Mouse (Mus musculus): ENCODE measurements around the gene Atp8b5. TPM values are rescaled to one million over a fixed set of nuclear protein-coding genes. Genes with fewer than 3 reads are reported as not detected.

Atp8b5 gene
- not detected for polyA plus RNA-seq (2017; shearing (Covaris generic))

DNA sequence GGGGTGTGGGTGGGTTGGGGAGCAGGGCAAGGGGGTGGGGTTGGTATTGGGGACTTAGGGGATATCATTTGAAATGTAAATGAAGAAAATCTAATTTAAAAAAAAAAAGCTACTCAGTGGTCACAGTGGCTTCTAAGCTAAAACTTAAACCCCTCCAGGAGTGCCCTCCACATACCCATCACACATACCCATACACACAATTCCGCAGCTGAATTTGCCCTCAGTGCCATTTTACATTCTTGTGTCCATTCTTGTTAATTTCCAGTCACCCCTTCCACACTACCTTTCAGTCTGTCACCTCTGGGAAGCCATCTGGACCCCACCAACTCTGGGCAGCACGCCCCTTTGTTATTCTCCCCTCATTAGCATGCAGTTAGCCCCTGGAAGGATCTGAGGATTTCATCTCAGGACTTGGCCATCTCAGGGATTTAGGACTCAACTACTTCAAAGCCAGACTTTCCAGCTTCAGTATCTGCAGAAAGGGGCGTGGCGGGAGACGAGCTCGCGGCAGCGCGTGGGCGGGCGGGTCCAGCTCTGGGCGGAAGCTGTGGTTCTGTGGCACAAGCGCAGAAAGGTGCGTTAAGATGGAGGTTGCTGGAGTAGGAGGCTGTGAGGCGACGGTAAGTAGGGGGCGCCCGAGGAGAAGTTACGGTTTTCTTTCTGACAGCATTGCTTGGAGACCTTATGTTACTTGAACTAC is at the start of gene Atp8b5:
Gene Atp8b5, plus strand, starts transcription at position 537 of the 700 bp plus-strand sequence.
- ATAC-seq, result no peak

DNA sequence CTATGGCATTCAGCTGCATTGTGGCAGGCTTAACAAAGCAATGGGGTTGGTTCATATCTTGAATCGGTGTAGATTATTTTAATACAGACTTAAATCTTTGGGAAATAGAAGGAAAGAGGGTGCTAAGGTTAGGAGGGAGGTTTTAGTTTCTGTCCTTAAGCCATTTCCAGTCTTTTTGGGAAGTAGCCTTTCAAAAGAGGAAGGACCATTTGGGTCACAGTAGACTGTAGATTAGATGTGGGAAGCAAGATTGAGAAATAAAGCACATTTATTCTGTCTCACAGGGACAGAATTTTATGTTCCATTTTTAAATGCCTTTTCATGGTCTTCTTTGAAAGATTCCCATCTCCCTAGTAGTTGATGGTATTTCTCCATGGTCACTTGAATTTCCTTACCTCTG is 49.0 kb upstream of the Atp8b5 start:
- no peak for ATAC-seq

DNA sequence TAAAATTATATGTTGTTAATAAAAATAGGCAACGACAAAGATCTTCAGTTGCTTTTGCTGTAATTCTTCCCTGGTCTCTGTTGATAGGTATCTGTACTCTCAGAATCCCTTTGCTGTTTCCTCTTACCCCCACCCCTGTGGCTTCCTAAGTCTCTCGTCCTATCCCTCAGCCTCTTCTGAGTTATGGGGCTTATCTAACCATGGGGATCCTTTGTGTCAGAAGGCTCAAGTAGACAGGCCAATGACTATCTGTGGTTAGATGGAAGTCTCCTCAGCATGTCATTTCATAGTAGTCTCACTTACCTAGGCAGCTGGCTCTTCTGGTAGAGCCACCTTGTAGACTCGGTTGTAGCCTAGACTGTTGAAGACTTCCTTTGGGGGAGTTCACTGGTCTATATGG is 35.1 kb upstream of the Atp8b5 start:
- ATAC-seq, result no peak

DNA sequence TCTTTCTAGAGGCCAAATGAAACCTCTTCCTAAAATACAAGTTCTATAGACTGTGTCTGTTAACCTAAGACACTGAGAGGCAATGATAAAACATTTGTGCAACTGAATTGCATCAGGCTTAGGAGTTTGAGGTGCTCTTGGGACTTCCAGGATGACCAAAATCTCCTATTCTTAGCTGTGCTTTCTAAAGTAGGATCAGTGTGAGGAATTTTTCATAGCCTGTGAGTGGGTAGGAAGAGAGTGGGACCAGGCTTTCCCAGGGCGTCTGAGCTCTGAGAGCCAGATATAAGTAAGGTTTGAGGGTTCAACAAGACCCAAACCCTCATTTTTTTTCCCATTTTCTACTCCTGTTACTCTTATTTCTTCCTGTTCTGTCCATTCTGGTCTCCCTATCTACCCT is 34.0 kb upstream of the Atp8b5 start:
- ATAC-seq, result no peak

DNA sequence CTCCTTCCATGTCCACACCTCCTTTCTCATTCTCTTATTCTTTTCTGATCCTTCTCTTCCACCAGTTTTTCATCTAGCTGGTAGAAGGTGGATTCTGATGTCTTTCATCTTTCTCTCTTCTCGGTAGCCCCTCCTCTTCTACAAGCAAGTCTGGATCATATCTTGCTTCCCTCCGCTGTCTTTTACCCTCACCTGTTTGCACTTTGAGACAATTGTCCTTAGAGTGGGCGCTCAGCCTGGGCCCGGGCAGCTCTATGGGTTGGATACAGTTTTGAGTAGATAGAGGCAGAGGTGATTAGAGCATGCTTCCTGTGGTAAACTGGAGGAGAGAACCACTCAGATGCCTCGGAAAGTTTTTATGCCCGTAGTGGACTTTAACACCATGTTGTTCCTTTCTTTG is 33.5 kb upstream of the Atp8b5 start:
- no peak for ATAC-seq

DNA sequence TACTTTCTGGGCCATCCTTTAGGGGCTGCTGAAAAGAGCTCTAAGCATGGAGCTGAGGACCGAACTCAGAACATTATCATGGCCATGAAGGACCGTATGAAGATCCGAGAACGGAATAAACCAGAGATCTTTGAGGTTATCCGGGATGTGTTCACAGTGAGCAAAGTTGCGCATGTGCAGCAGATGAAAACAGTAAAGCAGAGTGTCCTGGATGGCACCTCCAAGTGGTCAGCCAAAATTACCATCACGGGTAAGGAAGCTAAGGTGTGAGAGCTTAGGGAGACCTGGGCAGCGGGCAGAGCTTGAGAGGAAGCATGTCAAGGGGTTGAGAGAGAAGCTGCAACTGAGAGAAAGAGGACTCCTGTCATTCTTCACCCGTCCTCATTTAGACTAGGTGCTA is 30.1 kb upstream of the Atp8b5 start:
- ATAC-seq, result no peak

DNA sequence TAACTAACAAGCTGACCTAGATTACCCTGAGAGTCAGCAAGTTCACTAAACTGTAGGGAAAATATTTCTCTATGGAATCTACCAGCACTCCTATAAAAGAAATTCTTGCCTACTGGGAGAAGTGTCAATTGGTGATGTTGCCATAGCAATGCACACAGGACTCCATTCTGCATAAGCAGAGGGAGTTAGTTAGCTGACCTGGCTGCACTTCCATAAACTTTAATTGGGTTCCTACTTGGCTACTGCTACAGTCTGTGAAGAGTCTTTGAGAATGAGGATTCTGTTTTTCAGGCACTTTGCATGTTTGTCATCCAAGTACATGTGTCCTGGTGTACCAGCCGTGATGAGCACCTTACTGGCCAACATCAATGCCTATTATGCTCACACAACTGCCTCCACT is 26.2 kb upstream of the Atp8b5 start:
- ATAC-seq, result no peak

DNA sequence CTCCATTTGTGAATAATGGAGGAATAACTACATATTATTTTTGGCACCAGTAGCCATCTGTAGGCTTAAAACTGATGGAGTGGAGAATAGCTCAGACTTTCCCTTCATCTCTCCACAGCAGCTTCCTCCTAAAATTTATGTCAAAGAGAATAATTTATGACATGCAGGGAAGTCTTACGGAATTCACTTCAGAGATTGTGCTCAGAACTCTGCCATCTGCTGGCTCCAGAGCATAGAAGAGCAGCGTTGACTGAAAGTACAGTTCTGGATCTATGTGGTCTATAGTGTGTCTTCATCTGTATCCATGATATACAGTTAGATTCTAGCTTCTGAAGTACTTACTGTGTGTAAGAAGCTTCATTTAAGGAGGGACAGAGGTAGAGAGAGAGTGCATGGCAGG is 22.9 kb upstream of the Atp8b5 start:
- ATAC-seq, result no peak

DNA sequence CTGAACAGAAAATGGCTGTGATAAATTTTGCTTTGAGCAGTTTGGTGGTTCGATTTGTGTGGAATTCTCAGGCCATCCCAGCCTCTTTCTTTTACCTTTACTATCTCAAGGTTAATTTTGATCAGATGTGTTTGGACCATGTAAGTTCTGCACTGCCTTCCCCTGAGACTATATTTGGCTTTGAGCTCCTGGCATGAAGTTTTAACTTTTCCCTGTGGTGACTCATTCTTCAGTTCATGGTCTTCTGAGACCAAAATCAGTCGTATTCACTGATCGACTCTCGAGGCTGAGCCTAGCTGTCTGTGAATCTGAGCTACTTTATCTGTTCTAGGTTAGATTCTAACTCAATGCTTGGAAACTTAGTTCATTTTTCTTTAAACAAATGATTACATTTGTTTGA is 21.2 kb upstream of the Atp8b5 start:
- ATAC-seq, result no peak

DNA sequence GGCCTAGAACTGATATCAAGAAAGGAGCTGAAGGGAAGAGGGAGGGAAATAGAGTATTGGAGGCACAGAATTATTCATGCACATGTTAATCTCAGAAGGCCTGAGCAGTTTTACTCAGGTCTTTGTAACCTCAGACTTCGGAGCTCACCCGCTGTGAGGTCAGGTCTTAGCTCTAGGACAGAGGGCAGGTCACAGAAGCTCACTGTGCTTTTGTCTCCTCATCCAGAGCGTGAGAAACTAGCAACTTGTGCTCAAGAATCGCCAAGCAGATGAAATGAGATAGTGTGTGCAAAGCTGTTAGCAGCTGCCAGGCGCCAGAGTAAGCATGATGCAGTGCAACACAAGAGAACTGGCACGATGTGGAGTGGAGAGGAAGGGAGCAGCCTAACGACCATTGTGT is 18.9 kb upstream of the Atp8b5 start:
- no peak for ATAC-seq

DNA sequence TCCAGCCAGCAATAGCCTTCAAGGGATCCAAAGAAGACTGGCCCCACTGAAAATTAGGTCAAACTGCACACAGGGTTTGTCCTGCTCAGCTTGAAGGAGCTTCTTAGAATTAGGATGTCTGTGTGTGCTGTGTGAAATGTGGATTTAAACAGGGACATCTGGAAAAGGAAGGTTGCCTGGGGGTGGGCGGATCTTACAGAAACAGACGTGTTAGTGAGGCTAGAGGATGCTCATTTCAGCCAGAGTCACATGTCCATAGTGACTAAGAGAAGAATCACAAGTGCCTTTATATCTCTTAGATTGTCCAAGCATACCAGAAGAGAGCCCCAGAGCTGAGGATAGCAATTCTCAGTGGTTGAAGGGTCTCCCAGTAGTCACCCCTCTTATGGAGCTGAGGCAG is 18.1 kb upstream of the Atp8b5 start:
- ATAC-seq, result no peak

DNA sequence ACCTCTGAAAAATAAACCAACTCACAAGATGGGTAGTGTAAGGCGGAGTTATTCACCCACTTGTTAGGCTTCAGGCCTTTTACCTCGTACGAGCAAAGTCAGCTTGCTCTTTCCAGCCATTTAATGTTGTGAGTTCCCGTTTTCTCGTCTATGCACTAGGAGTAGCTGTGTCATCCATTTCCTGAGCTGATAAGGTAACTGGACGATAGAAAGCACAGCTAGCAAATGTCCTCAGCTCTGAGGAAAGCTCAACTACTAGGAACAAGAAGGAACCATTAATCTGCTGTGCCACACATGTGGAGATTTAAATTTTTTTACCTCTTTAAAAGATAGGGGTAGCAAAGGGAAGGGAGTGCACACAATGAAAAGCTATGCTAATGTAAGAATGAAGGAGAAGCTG is 15.7 kb upstream of the Atp8b5 start:
- ATAC-seq, result no peak

DNA sequence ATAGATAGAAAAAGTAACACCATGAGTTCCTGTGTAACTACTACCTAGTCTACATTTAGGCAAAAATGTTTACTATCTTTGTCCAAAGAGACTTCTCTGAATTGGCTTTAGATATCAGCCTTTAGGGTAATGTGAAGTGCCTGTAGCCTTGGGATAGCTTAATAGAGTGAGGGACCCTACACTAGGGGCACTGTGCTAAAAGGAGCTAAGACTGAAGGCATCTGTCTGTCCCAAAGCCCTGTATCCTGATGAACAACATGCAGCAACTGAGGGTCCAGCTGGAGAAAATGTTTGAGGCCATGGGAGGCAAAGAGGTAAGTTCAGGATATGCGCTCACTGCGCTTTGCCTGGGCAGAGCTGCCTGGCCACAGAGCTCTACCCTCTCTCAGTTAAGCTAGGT is 9.9 kb upstream of the Atp8b5 start:
- ATAC-seq, result no peak

DNA sequence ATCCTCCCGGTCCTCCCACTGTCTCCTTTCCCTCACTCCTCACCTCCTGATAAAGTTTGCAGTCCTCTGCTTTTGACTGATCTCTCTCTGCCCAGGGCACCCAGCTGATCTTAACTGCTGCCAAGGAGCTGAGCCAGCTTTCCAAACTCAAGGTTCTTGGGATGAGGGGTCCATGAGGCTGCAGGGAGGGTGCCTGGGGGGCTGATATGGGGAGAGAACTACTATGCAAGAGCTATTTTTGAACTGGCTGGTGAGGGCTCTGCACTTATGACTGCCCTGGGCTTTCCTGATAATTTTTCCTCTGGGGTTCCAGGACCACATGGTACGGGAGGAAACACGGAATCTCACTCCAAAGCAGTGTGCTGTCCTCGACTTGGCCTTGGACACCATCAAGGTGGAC is 8.4 kb upstream of the Atp8b5 start:
- no peak for ATAC-seq

DNA sequence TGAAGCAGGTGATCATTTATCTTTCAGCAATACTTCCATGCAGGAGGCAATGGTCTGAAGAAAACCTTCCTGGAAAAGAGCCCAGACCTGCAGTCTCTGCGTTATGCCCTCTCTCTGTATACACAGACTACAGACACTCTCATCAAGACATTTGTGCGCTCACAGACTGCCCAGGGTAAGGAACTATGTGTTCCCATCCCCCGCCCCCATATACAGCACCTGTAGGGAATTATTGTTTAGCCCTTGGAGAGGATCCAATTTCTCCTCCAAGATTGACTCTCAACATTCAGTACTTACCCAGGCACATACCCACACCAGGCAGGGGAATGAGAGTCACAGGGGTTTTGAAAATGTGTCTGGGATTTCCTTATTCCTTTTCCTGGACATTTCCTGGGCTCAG is 7.5 kb upstream of the Atp8b5 start:
- no peak for ATAC-seq

DNA sequence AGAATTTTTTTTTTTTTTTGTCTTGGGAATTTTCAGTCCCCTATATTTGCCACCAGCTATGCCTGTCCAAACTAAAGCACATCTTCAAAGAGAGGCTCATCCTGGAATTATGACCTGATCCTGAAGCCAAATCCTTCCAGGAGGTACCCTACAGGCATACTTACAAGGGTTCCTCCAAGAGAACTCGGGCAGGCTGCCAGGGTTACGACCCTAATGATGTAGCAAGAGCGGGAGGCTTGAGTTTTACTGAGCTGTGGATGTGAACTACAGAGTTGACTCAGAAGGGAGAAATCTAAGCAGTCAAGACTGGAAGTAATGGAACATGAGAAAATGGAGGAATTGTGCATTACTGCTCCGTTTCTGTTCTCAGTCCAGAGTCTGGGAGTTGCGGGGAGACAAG is 6.9 kb upstream of the Atp8b5 start:
- no peak for ATAC-seq

DNA sequence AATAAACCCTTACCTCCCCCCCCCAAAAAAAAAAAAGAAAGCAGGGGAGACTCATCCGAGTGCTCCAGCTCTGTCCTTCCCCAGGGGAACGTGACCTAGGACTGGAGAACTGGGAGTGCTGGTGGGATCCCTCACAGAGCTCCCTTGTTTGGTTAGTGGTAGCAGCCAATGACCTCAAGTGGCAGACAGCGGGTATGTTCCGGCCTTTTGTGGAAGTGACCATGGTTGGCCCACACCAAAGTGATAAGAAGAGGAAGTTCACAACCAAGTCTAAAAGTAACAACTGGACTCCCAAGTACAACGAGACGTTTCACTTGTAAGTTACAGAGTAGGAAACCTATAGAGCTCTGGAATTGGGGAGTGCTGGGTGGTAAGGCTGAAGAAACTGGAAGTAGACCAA is 4.1 kb upstream of the Atp8b5 start:
- no peak for ATAC-seq

DNA sequence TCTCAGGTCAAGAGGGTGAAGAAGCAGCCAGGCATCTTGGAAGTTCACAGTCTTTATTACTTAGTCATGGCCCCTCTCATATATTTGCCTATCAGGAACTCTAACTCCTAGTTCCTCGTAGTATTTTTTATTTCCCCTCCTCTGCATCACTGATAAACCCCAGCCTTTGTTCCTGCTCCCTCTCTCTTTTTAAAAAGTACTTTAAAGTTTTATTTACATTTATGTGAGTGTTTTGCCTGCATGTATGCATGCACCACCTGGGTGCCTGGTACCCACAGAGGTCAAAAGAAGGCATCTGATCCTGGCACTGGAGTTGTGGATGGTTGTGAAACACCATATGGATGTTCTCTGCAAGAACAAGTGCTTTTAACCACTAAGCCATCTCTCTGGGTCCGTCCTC is 813 bp upstream of the Atp8b5 start:
- no peak for ATAC-seq

DNA sequence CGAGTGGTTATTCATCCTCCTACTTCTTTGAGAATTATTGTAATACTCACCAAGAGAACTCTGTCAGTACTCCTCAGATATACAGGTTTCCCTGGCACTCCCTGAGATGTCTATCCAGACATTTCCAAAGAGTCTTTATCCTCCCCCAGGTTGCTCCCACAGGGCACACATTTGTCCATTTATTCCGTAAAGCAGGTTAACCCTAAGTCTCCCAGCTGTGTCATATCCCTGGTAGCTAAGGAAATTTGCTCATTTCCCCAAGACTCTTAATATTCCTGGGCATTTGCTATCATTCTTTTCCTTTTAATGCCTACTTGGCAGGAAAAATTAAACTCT is 332 bp downstream of the Atp8b5 start:
- ATAC-seq, result no peak

DNA sequence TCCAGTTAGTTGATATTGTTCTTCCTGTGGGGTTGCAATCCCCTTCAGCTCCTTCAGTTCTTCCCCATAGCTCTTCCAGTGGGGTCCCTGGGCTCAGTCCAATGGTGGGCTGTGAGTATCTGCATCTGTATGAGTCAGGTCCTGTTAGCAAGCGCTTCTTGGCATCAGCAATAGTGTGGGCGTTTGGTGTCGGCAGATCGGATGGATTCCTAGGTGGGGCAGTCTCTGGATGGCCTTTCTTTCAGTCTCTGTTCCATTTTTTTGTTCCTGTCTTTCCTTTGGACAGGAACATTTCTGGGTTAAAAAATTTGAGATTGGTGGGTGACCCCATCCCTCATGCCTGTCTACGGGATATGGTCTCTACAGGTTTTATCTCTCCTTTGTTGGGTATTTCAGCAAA is 18.5 kb downstream of the Atp8b5 start:
- ATAC-seq, result no peak

DNA sequence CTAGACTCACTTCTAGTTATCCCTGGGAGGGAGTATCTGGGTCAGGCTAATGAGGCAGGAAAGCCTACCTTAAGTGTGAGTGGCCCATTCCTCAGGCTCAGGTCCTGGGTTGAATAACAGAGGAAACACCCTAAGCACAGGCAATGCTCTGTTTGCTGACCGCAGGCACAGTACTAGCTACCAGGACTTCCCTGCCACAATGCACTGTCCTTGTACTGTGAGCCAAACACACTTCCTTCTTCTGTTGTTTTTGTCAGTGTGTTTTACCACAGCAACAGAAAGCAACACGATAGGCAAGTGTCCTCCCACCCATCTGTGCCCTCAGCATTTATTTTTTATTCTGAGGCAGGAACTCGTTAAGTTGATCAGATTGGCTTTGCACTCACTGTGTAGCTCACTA is 20.3 kb downstream of the Atp8b5 start:
- ATAC-seq, result no peak

DNA sequence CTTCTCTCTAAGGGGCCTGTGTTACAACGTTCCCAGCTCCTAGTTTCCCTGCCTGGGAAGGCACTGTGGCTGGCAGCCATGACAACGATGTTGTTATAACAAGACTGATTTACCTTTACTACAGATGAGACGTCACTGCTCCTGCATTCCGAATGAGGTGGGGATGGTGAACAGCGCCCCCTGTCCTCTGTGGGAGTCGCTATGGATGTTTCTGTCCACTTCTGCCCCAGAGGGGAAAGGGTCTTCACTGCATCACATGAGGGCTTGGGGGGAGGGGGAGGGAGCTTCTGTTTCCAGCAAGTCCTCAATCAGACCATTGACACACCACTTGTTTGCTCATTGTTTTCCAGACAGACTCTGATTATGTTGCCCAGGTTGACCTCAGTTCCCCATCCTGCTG is 27.0 kb downstream of the Atp8b5 start:
- ATAC-seq, result no peak

DNA sequence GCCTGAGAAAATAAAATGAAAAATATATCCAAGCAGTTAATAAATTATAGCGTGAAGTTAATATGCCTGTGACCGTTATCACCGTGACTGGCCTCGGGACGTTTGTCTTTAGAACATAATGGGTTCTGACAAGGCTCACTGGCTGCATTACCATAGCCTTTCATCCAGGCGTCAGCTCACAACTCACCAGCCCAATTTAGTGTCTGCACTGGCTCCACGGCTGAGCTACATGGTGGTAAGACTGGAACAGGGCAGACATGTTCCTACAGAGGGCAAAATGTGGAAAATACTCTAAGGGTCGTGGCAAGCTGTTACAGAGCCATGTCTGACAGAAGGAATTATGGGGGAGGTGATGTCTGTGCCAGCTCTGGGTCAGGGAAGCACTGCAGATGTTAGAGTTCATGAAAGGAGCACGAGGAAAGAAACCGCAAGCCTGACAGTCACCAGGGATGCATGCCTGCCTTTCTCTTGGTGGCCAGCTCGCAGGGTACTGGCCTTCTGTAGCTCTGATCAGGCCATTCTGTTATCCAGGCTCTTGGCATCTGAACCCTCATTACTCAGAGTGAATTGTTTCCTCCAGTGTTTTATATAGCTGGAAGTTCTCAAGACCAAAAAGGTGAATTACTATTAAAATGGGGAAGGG is 42.9 kb downstream of the Atp8b5 start:
- ATAC-seq, result no peak

DNA sequence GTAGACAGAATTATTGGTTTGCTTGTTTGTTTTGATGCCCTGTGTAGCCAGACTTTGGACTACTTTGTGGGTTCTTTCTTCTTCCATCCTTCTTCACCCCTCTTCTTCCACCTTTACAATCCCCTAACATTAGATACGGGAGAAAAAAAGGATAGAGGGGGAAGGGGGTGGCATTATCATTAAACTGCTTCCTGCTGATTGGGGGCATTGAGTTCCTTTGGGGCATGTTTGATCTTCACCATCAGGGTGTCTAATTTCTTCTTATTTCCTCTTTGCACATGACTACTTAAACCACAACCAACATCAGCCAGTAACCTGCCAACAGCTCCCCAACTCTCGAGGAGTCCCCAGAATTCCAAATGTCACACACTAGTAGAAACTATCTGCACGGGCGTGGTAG is 54.6 kb downstream of the Atp8b5 start:
- ATAC-seq, result no peak

DNA sequence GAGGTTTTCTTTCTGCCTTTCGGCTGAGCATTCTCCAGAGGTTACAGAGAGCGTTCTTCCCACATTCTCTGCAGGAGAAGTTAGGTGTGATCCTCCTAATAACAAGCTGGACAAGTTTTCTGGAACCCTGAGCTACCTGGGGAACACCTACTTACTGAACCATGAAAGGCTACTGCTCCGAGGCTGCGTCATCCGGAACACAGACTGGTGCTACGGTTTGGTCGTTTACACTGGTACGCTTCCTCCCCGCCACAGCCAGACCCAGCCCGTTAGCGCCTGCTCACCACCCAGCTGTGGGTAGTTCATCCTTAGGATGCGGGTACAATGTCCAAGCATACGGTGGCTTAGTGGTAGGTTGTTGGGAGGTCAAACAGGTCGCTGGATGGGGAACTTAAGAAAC is 55.4 kb downstream of the Atp8b5 start:
- no peak for ATAC-seq
